ENCODE assay signal across 27 mouse cellular contexts in the genomic region with DNA sequence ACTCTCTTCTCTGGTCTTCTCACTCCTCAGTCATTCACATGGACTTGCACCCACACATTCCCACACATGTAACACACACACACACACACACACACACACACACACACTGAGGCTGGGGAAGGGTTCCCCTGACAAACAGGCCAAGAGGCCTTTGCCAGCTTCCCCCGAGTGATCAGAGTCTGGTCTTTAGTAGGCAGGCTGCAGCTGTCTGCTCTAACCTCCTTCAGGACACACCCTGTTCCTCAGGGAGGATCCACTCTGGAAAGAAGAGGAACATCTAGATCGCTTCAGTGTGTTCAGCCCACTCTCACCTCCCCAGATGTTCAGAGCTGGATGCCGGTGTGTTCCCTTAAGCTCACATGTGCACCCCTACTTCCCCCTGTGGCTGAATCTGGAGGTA. TPM values are rescaled to one million over a fixed set of nuclear protein-coding genes. Genes with fewer than 3 reads are reported as not detected.
DNase-seq lines count a peak whose midpoint lies in the region; ATAC-seq and TF ChIP-seq lines count a peak whose summit lies in the region.
"Had no signal": no experiment of that assay in that cellular context is flagged by ENCODE, and none has a peak within 500 bp of the region (broad histone marks: within the 10 kb centered on the region; RNA-seq: fewer than 3 reads in every experiment).

No protein-coding gene starts in this region.

- ATAC-seq in CD4-positive, CD25-positive, alpha-beta regulatory T cell, adult 4 months = no peak
- ATAC-seq in hindbrain, embryonic 13.5 days (ENCODE audit: low FRiP score) = no peak
- ATAC-seq: forebrain, embryonic 16.5 days; hindbrain, postnatal 0 days; intestine, embryonic 16.5 days had no signal

- no peaks in the 10 kb centered on the region for H3K27me3 ChIP-seq in myocyte (ENCODE audit: control insufficient read depth, insufficient read depth, insufficient read length)
- peaks cover 4% of the 10 kb centered on the region for H3K27me3 ChIP-seq in hindbrain, embryonic 13.5 days
- H3K27me3 ChIP-seq: hindbrain, embryonic 12.5 days had no signal

- H3K9me3 ChIP-seq in hindbrain, embryonic 13.5 days = no peaks in the 10 kb centered on the region
- H3K9me3 ChIP-seq: embryonic facial prominence, embryonic 12.5 days; forebrain, embryonic 12.5 days; heart, embryonic 10.5 days; hindbrain, embryonic 12.5 days had no signal

- H3K36me3 ChIP-seq in myocyte (ENCODE audit: control insufficient read depth, insufficient read depth) = no peaks in the 10 kb centered on the region
- H3K36me3 ChIP-seq in hindbrain, embryonic 13.5 days = no peaks in the 10 kb centered on the region
- H3K36me3 ChIP-seq: embryonic facial prominence, embryonic 12.5 days; forebrain, embryonic 12.5 days; hindbrain, embryonic 12.5 days had no signal

- TF ChIP-seq POLR2A in myocyte (IDR thresholded peaks at IDR 0.05; ENCODE audit: insufficient read length, low read depth) = peak; percentile 23

- peaks cover 29% of the 10 kb centered on the region for H3K4me1 ChIP-seq in hindbrain, embryonic 13.5 days (replicated peaks)

- H3K4me3 ChIP-seq in layer of hippocampus, adult 2 months = no peak overlapping the region
- no peak overlapping the region for H3K4me3 ChIP-seq in myocyte
- H3K4me3 ChIP-seq in hindbrain, embryonic 13.5 days = no peak overlapping the region
- H3K4me3 ChIP-seq: embryonic facial prominence, embryonic 12.5 days; forebrain, embryonic 12.5 days; heart, embryonic 10.5 days; hindbrain, embryonic 12.5 days had no signal

- H3ac ChIP-seq in myocyte (ENCODE audit: control insufficient read depth, insufficient read length) = no peak overlapping the region

- WGBS in hindbrain, embryonic 13.5 days = 80% methylated on average over 3 of the region's 3 CpGs

- H3K79me2 ChIP-seq in myocyte (ENCODE audit: control insufficient read depth, insufficient read depth) = peaks cover 11% of the 10 kb centered on the region

- TF ChIP-seq CTCF in layer of hippocampus, adult 2 months (conservative IDR thresholded peaks at IDR 0.05) = no peak

- H3K4me2 ChIP-seq in myocyte (ENCODE audit: low read depth) = peak overlapping the region; percentile 70
- no peak overlapping the region for H3K4me2 ChIP-seq in hindbrain, embryonic 13.5 days
- H3K4me2 ChIP-seq: embryonic facial prominence, embryonic 12.5 days; forebrain, embryonic 12.5 days; hindbrain, embryonic 12.5 days had no signal

- peak; percentile 11 for DNase-seq in CD4-positive, CD25-positive, alpha-beta regulatory T cell, adult 2 months (ENCODE audit: low read depth, low spot score)
- DNase-seq in layer of hippocampus, adult 2 months (ENCODE audit: low spot score in 2 of 2) = no peak
- no peak for DNase-seq in layer of hippocampus, adult 9-10 months (ENCODE audit: low spot score)
- peak; percentile 38 for DNase-seq in NIH3T3 (ENCODE audit: low read depth)
- no peak for DNase-seq in spleen, adult 18-20 months
- DNase-seq: adrenal gland, postnatal 10 days; cerebellum, adult 2 months; cerebellum, postnatal 14 days; embryo, embryonic 11 days; gastrocnemius, postnatal 10 days; heart, adult 18-20 months; heart, postnatal 10 days; heart, postnatal 4 days had no signal

- H3K9ac ChIP-seq in hindbrain, embryonic 13.5 days = no peak overlapping the region
- H3K9ac ChIP-seq: embryonic facial prominence, embryonic 12.5 days; forebrain, embryonic 12.5 days; hindbrain, embryonic 12.5 days had no signal

- peak overlapping the region; percentile 19; the same call in 1 of the 2 replicates for H3K27ac ChIP-seq in layer of hippocampus, adult 2 months
- H3K27ac ChIP-seq in hindbrain, embryonic 13.5 days = no peak overlapping the region
- H3K27ac ChIP-seq: embryonic facial prominence, embryonic 12.5 days; forebrain, embryonic 12.5 days; heart, embryonic 10.5 days; hindbrain, embryonic 12.5 days; hindbrain, postnatal 0 days had no signal

TF ChIP-seq in myocyte, 11 proteins besides CTCF, POLR2A, EP300 and RAD21:
- TF ChIP-seq MAX (IDR thresholded peaks at IDR 0.05; ENCODE audit: low read depth) (no peak), E2F4 (IDR thresholded peaks at IDR 0.05; ENCODE audit: insufficient read depth) (no peak), MYOG (IDR thresholded peaks at IDR 0.05; ENCODE audit: control insufficient read depth in 1 of 3, insufficient read depth in 1 of 3, insufficient read length in 2 of 3, low read depth in 2 of 3) (peak; percentile 3 to 87 (median 83)), REST (IDR thresholded peaks at IDR 0.05; ENCODE audit: insufficient read depth, insufficient read length) (no peak), TCF3 (IDR thresholded peaks at IDR 0.05; ENCODE audit: insufficient read length, low read depth) (no peak), POLR2AphosphoS2 (IDR thresholded peaks at IDR 0.05; ENCODE audit: insufficient read length, low read depth) (no peak), CEBPB (IDR thresholded peaks at IDR 0.05; ENCODE audit: insufficient read depth, poor library complexity, severe bottlenecking) (no peak), USF1 (IDR thresholded peaks at IDR 0.05; ENCODE audit: low read depth) (no peak), MYOD1 (IDR thresholded peaks at IDR 0.05; ENCODE audit: control insufficient read depth in 1 of 3, insufficient read length in 2 of 3, low read depth in 2 of 3) (peak; percentile 59 to 91 (median 75)), SRF (IDR thresholded peaks at IDR 0.05; ENCODE audit: control insufficient read depth, insufficient read length, low read depth) (no peak), TCF12 (IDR thresholded peaks at IDR 0.05; ENCODE audit: insufficient read depth, poor library complexity, severe bottlenecking) (peak; percentile 44)
TF ChIP-seq in myocyte: peak in this region for 3.

RNA-seq across cellular contexts. Expression of gene Cdk2ap2, which starts 2.6 kb away (rescaled TPM):
- 100 to 1,000 TPM; 328 to 403 TPM for polyA plus RNA-seq in CD4-positive, CD25-positive, alpha-beta regulatory T cell, adult 4 months (2017; shearing (Covaris generic))
- total RNA-seq in layer of hippocampus, adult 2 months (2021) = 10 to 100 TPM; 29.5 to 33.9 TPM
- polyA plus RNA-seq in myocyte (2012; fragmentation: generic; extraction: Trizol) = 148 TPM
- 79.8 and 81.0 TPM in 2 replicates for polyA plus RNA-seq in hindbrain, embryonic 13.5 days (2015; fragmentation: Nextera tagmentation; extraction: Ambion mirVana)

RNA-seq across cellular contexts. Expression of gene Pitpnm1, which starts 5.5 kb away (rescaled TPM):
- polyA plus RNA-seq in CD4-positive, CD25-positive, alpha-beta regulatory T cell, adult 4 months (2017; shearing (Covaris generic)) = 100 to 1,000 TPM in 1 of 2 experiments, 10 to 100 TPM in 1; 98.7 to 113 TPM
- 100 to 1,000 TPM; 173 to 180 TPM for total RNA-seq in layer of hippocampus, adult 2 months (2021)
- polyA plus RNA-seq in myocyte (2012; fragmentation: generic; extraction: Trizol) = 42.3 TPM
- polyA plus RNA-seq in hindbrain, embryonic 13.5 days (2015; fragmentation: Nextera tagmentation; extraction: Ambion mirVana) = 43.3 and 48.5 TPM in 2 replicates

RNA-seq across cellular contexts. Expression of gene Cabp2, which starts 13.0 kb away (rescaled TPM):
- polyA plus RNA-seq in CD4-positive, CD25-positive, alpha-beta regulatory T cell, adult 4 months (2017; shearing (Covaris generic)) = not detected
- not detected for total RNA-seq in layer of hippocampus, adult 2 months (2021)
- polyA plus RNA-seq in myocyte (2012; fragmentation: generic; extraction: Trizol) = not detected
- polyA plus RNA-seq in hindbrain, embryonic 13.5 days (2015; fragmentation: Nextera tagmentation; extraction: Ambion mirVana) = not detected in 2 replicates
- total RNA-seq: common myeloid progenitor, adult 5-6 weeks; gastrocnemius, postnatal 10 days; gastrocnemius, postnatal 4 days; heart, adult 18-20 months; heart, postnatal 10 days; heart, postnatal 4 days; hindbrain, postnatal 0 days had no signal
- polyA plus RNA-seq: forebrain, embryonic 12.5 days; forebrain, embryonic 16.5 days; frontal cortex, adult 2 months; heart, embryonic 10.5 days; heart, embryonic 14.5 days; hindbrain, embryonic 12.5 days; hindbrain, postnatal 0 days had no signal

RNA-seq across cellular contexts. Expression of gene Aip, which starts 31.3 kb away (rescaled TPM):
- polyA plus RNA-seq in CD4-positive, CD25-positive, alpha-beta regulatory T cell, adult 4 months (2017; shearing (Covaris generic)) = 100 to 1,000 TPM; 179 to 208 TPM
- 100 to 1,000 TPM; 111 to 123 TPM for total RNA-seq in layer of hippocampus, adult 2 months (2021)
- polyA plus RNA-seq in myocyte (2012; fragmentation: generic; extraction: Trizol) = 250 TPM
- 90.3 and 91.7 TPM in 2 replicates for polyA plus RNA-seq in hindbrain, embryonic 13.5 days (2015; fragmentation: Nextera tagmentation; extraction: Ambion mirVana)

RNA-seq across cellular contexts. Expression of gene Gstp3, which starts 35.0 kb away (rescaled TPM):
- 100 to 1,000 TPM; 158 to 206 TPM for polyA plus RNA-seq in CD4-positive, CD25-positive, alpha-beta regulatory T cell, adult 4 months (2017; shearing (Covaris generic))
- not detected for total RNA-seq in layer of hippocampus, adult 2 months (2021)
- 0.25 TPM for polyA plus RNA-seq in myocyte (2012; fragmentation: generic; extraction: Trizol)
- polyA plus RNA-seq in hindbrain, embryonic 13.5 days (2015; fragmentation: Nextera tagmentation; extraction: Ambion mirVana) = not detected in 2 replicates
- total RNA-seq: heart, adult 18-20 months; heart, postnatal 10 days; heart, postnatal 4 days; hindbrain, postnatal 0 days had no signal
- polyA plus RNA-seq: cerebellum, adult 2 months; embryonic facial prominence, embryonic 12.5 days; forebrain, embryonic 12.5 days; forebrain, embryonic 16.5 days; frontal cortex, adult 2 months; heart, embryonic 10.5 days; heart, embryonic 14.5 days; hindbrain, embryonic 12.5 days; hindbrain, postnatal 0 days had no signal

Comparison
In these comparisons a context has a peak if more than half of its experiments do, and no peak if none do; other contexts are left out.
1. DNase-seq: peak in CD4-positive, CD25-positive, alpha-beta regulatory T cell, adult 2 months (single experiment) and NIH3T3 (single experiment); none in layer of hippocampus, adult 2 months (0 of 2), layer of hippocampus, adult 9-10 months (single experiment) and spleen, adult 18-20 months (0 of 2).